Mouse (Mus musculus) E14TG2a.4 (cell line): ENCODE measurements at regions not wholly inside any gene's neighbourhood (a gene's known extent, or its start where the extent isn't known, plus 50 kb on each side); places are given as distances from the start of the nearest gene placed in this dataset.

Experiments
- H3K27me3 ChIP-seq: 2 replicates; pipeline ENCODE4 v1.6.1; 2014; ENCODE audit warnings: low read length, control low read depth; ENCODE audit not compliant: insufficient read depth
- H3K36me3 ChIP-seq: 2 replicates; pipeline ENCODE4 v1.6.1; 2014; ENCODE audit warnings: low read length, control low read depth; ENCODE audit not compliant: insufficient read depth
- H3K4me1 ChIP-seq: replicated peaks from 2 replicates; pipeline ENCODE4 v1.6.1; 2014; ENCODE audit warnings: low read depth, low read length, control low read depth
- H3K4me3 ChIP-seq: replicated peaks from 2 replicates; pipeline ENCODE4 v1.5.1; 2014; ENCODE audit warnings: mild to moderate bottlenecking, low read length
- H3K9me3 ChIP-seq: 2 replicates; pipeline ENCODE4 v1.6.1; 2014; ENCODE audit warnings: low read length, control low read depth
- CTCF ChIP-seq: conservative IDR thresholded peaks from 2 replicates; pipeline ENCODE4 v1.5.1; 2014; ENCODE audit warnings: low read length
- NANOG ChIP-seq: IDR thresholded peaks from 2 replicates; pipeline ENCODE4 v1.6.1; 2014; ENCODE audit warnings: borderline replicate concordance, low read length, mixed read lengths
- POU5F1 ChIP-seq: IDR thresholded peaks from 2 replicates; pipeline ENCODE4 v1.6.1; 2014; ENCODE audit warnings: low read length, borderline replicate concordance

- H3K4me1 ChIP-seq, result no peaks in the 10 kb centered on the region; the same call in 1 of the 2 replicates
- peaks cover 7% of the 10 kb centered on the region; the same call in 1 of the 2 replicates for H3K27me3 ChIP-seq
- H3K36me3 ChIP-seq, result no peaks in the 10 kb centered on the region
- no peak overlapping the region for H3K4me3 ChIP-seq
- TF ChIP-seq CTCF (no peak), POU5F1 (no peak), NANOG (no peak)
- H3K9me3 ChIP-seq, result no peaks in the 10 kb centered on the region
These were observed 106.4 kb downstream of the Plxna1 start for GRCm38 (mm10) chr6:89256022-89256421.

- Histone ChIP-seq H3K36me3 (no peaks in the 10 kb centered on the region), H3K4me3 (no peak overlapping the region), H3K4me1 (no peaks in the 10 kb centered on the region; the same call in 1 of the 2 replicates), H3K27me3 (peaks cover 7% of the 10 kb centered on the region; the same call in 1 of the 2 replicates), H3K9me3 (no peaks in the 10 kb centered on the region)
- no peak for TF ChIP-seq NANOG
- TF ChIP-seq POU5F1, result no peak
- TF ChIP-seq CTCF, result no peak
These were observed 105.7 kb downstream of the Plxna1 start for GRCm38 (mm10) chr6:89256630-89257292.

GRCm38 (mm10) chr6:89257416-89257815 lies 105.0 kb downstream of the Plxna1 start:
- Histone ChIP-seq H3K9me3 (no peaks in the 10 kb centered on the region), H3K4me3 (no peak overlapping the region), H3K36me3 (no peaks in the 10 kb centered on the region), H3K4me1 (no peaks in the 10 kb centered on the region; the same call in 1 of the 2 replicates), H3K27me3 (peaks cover 7% of the 10 kb centered on the region; the same call in 1 of the 2 replicates)
- TF ChIP-seq POU5F1 (no peak), NANOG (no peak), CTCF (no peak)

DNA sequence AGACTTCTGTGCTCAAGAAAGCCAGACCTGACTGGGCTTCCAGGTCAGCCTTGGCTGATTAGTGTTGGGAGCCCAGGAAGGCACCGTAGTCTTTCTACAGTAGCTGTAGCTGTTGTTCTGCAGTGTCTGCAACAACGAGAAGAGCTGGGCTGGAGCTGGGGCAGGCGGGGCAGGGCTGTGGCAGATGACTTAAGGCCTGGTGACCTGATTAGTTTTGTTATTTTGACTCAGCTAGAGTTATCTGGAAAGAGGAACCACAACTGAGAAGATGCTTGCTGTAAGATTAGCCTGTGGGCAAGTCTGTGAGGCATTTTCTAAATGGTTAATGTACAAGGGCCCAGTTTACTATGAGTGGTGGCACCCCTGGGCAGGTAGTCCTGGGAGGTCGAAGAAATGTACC lies 104.3 kb downstream of the Plxna1 start:
- no peaks in the 10 kb centered on the region for H3K36me3 ChIP-seq
- no peak for TF ChIP-seq NANOG
- no peak for TF ChIP-seq CTCF
- TF ChIP-seq POU5F1, result no peak
- no peaks in the 10 kb centered on the region for H3K9me3 ChIP-seq
- H3K27me3 ChIP-seq, result peaks cover 7% of the 10 kb centered on the region; the same call in 1 of the 2 replicates
- no peaks in the 10 kb centered on the region; the same call in 1 of the 2 replicates for H3K4me1 ChIP-seq
- no peak overlapping the region for H3K4me3 ChIP-seq

- no peaks in the 10 kb centered on the region for H3K9me3 ChIP-seq
- H3K4me1 ChIP-seq, result no peaks in the 10 kb centered on the region; the same call in 1 of the 2 replicates
- peaks cover 7% of the 10 kb centered on the region; the same call in 1 of the 2 replicates for H3K27me3 ChIP-seq
- TF ChIP-seq CTCF (no peak), POU5F1 (no peak), NANOG (no peak)
- H3K4me3 ChIP-seq, result no peak overlapping the region
- H3K36me3 ChIP-seq, result no peaks in the 10 kb centered on the region
These were observed 102.9 kb downstream of the Plxna1 start for GRCm38 (mm10) chr6:89259406-89259994.

GRCm38 (mm10) chr6:89262958-89263357 lies 99.5 kb downstream of the Plxna1 start:
- H3K36me3 ChIP-seq, result no peaks in the 10 kb centered on the region
- no peak overlapping the region for H3K4me3 ChIP-seq
- H3K27me3 ChIP-seq, result peaks cover 4% of the 10 kb centered on the region; the same call in 1 of the 2 replicates
- H3K9me3 ChIP-seq, result no peaks in the 10 kb centered on the region
- no peaks in the 10 kb centered on the region for H3K4me1 ChIP-seq
- TF ChIP-seq NANOG, result no peak
- no peak for TF ChIP-seq POU5F1
- no peak for TF ChIP-seq CTCF

DNA sequence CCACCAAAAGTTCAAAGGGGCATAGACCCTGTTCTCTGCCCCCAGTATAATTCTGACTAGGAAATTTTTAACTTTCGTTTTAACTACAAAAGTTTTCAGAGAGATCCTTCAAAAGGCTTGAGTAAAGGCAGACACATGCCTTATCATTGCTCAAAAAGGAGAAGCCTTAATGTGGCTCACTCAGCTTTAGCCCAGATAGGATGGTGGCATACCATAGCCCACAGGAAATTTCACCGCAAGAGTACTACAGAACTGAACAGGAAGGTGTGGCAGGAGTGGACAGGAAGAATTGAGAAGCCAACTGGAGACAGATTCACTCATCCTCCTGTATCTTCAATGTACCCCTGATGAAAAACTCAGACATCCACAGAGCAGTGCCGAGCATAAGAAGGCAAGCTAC lies 97.1 kb downstream of the Plxna1 start:
- Histone ChIP-seq H3K4me3 (no peak overlapping the region), H3K27me3 (no peaks in the 10 kb centered on the region; the same call in 1 of the 2 replicates), H3K4me1 (no peaks in the 10 kb centered on the region), H3K36me3 (no peaks in the 10 kb centered on the region), H3K9me3 (no peaks in the 10 kb centered on the region)
- TF ChIP-seq POU5F1 (no peak), CTCF (no peak), NANOG (no peak)
